ENCODE assay signal across 25 mouse cellular contexts in genomic region chr3:121875072-121875471, GRCm38 (mm10). TPM values are rescaled to one million over a fixed set of nuclear protein-coding genes. Genes with fewer than 3 reads are reported as not detected.
DNase-seq lines count a peak whose midpoint lies in the region; ATAC-seq and TF ChIP-seq lines count a peak whose summit lies in the region.
"Had no signal": no experiment of that assay in that cellular context is flagged by ENCODE, and none has a peak within 500 bp of the region (broad histone marks: within the 10 kb centered on the region; RNA-seq: fewer than 3 reads in every experiment).

No protein-coding gene starts in this region.

- H3K9ac ChIP-seq in kidney, embryonic 14.5 days (ENCODE audit: low read depth, low read length): no peak overlapping the region
- no peak overlapping the region for H3K9ac ChIP-seq in intestine, embryonic 15.5 days
- H3K9ac ChIP-seq: embryonic facial prominence, embryonic 15.5 days; forebrain, embryonic 15.5 days; heart, embryonic 15.5 days; hindbrain, embryonic 13.5 days; limb, embryonic 12.5 days; liver, embryonic 15.5 days; midbrain, embryonic 15.5 days; neural tube, embryonic 12.5 days had no signal

- H3K36me3 ChIP-seq in kidney, embryonic 14.5 days (ENCODE audit: control insufficient read depth, insufficient read depth, low read length): no peaks in the 10 kb centered on the region
- H3K36me3 ChIP-seq in intestine, embryonic 15.5 days: no peaks in the 10 kb centered on the region
- H3K36me3 ChIP-seq in small intestine, adult 2 months (ENCODE audit: control insufficient read depth, insufficient read depth, low read length): no peaks in the 10 kb centered on the region
- H3K36me3 ChIP-seq: embryonic facial prominence, embryonic 15.5 days; forebrain, embryonic 15.5 days; heart, embryonic 15.5 days; hindbrain, embryonic 13.5 days; limb, embryonic 12.5 days; liver, embryonic 15.5 days; midbrain, embryonic 15.5 days; neural tube, embryonic 12.5 days had no signal

- 64% methylated on average over 4 of the region's 4 CpGs for WGBS in kidney, embryonic 14.5 days
- WGBS in intestine, embryonic 15.5 days: 81% methylated on average over 4 of the region's 4 CpGs
- 47% methylated on average over 4 of the region's 4 CpGs for WGBS in small intestine, adult 2 months

- no peaks in the 10 kb centered on the region for H3K4me1 ChIP-seq in kidney, embryonic 14.5 days (ENCODE audit: control insufficient read depth, insufficient read depth, low read length)
- H3K4me1 ChIP-seq in brown adipose tissue, adult 24 weeks (ENCODE audit: control insufficient read depth, insufficient read depth, insufficient read length, low read length): peaks cover 8% of the 10 kb centered on the region
- no peaks in the 10 kb centered on the region for H3K4me1 ChIP-seq in intestine, embryonic 15.5 days (replicated peaks)
- peaks cover 4% of the 10 kb centered on the region; the same call in 1 of the 2 replicates for H3K4me1 ChIP-seq in small intestine, adult 2 months (ENCODE audit: control insufficient read depth, insufficient read depth, insufficient read length, low read length)
- H3K4me1 ChIP-seq: embryonic facial prominence, embryonic 15.5 days; heart, embryonic 15.5 days; hindbrain, embryonic 13.5 days; limb, embryonic 12.5 days; liver, embryonic 15.5 days; midbrain, embryonic 15.5 days; neural tube, embryonic 12.5 days had no signal

- H3K9me3 ChIP-seq in kidney, embryonic 14.5 days (ENCODE audit: control insufficient read depth, low read length): no peaks in the 10 kb centered on the region
- no peaks in the 10 kb centered on the region for H3K9me3 ChIP-seq in intestine, embryonic 15.5 days
- H3K9me3 ChIP-seq: embryonic facial prominence, embryonic 15.5 days; forebrain, embryonic 15.5 days; heart, embryonic 15.5 days; hindbrain, embryonic 13.5 days; limb, embryonic 12.5 days; liver, embryonic 15.5 days; midbrain, embryonic 15.5 days; neural tube, embryonic 12.5 days had no signal

- ATAC-seq in kidney, embryonic 14.5 days (ENCODE audit: low FRiP score, low TSS enrichment): no peak
- peak; percentile 51; the same call in 1 of the 2 replicates for ATAC-seq in intestine, embryonic 15.5 days
- ATAC-seq: activated CD4-positive, CD25-positive, alpha-beta regulatory T cell, adult 4 months; forebrain, embryonic 15.5 days; midbrain, embryonic 15.5 days had no signal

- TF ChIP-seq POLR2A in small intestine, adult 2 months (IDR thresholded peaks at IDR 0.05; ENCODE audit: low read depth, low read length): no peak

- H3K27me3 ChIP-seq in kidney, embryonic 14.5 days (ENCODE audit: control insufficient read depth, insufficient read depth, low read length): no peaks in the 10 kb centered on the region
- H3K27me3 ChIP-seq in intestine, embryonic 15.5 days (replicated peaks): no peaks in the 10 kb centered on the region
- H3K27me3 ChIP-seq in small intestine, adult 2 months (ENCODE audit: control insufficient read depth, insufficient read depth, low read length): no peaks in the 10 kb centered on the region
- H3K27me3 ChIP-seq: embryonic facial prominence, embryonic 15.5 days; forebrain, embryonic 15.5 days; heart, embryonic 15.5 days; hindbrain, embryonic 13.5 days; limb, embryonic 12.5 days; liver, embryonic 15.5 days; midbrain, embryonic 15.5 days; neural tube, embryonic 12.5 days had no signal

- no peak overlapping the region for H3K4me3 ChIP-seq in kidney, embryonic 14.5 days (ENCODE audit: low read length)
- H3K4me3 ChIP-seq in brown adipose tissue, adult 24 weeks (ENCODE audit: insufficient read depth, low read depth, low read length): no peak overlapping the region
- H3K4me3 ChIP-seq in intestine, embryonic 15.5 days (replicated peaks): no peak overlapping the region
- H3K4me3 ChIP-seq in small intestine, adult 2 months (ENCODE audit: low read depth, low read length): no peak overlapping the region
- H3K4me3 ChIP-seq: embryonic facial prominence, embryonic 15.5 days; forebrain, embryonic 15.5 days; heart, embryonic 15.5 days; hindbrain, embryonic 13.5 days; layer of hippocampus, adult 2 months; limb, embryonic 12.5 days; liver, embryonic 15.5 days; midbrain, embryonic 15.5 days; neural tube, embryonic 12.5 days had no signal

- no peak overlapping the region for H3K27ac ChIP-seq in kidney, embryonic 14.5 days (ENCODE audit: low read depth, low read length)
- peak overlapping the region; percentile 86 for H3K27ac ChIP-seq in brown adipose tissue, adult 24 weeks (replicated peaks; ENCODE audit: low read depth, low read length)
- H3K27ac ChIP-seq in intestine, embryonic 15.5 days: no peak overlapping the region
- peak overlapping the region; percentile 86 for H3K27ac ChIP-seq in small intestine, adult 2 months (ENCODE audit: insufficient read depth, low read depth, low read length)
- H3K27ac ChIP-seq: embryonic facial prominence, embryonic 15.5 days; forebrain, embryonic 15.5 days; heart, embryonic 15.5 days; hindbrain, embryonic 13.5 days; layer of hippocampus, adult 2 months; limb, embryonic 12.5 days; liver, embryonic 15.5 days; macrophage; midbrain, embryonic 15.5 days; neural tube, embryonic 12.5 days had no signal

- no peak for TF ChIP-seq CTCF in small intestine, adult 2 months (IDR thresholded peaks at IDR 0.05; ENCODE audit: extremely low read depth, insufficient read length, insufficient replicate concordance, low read depth, low read length)

- peak; percentile 48 to 83 for DNase-seq in kidney, adult 8-10 months
- DNase-seq in embryo, embryonic 9.5 days (ENCODE audit: extremely low spot score): no peak
- no peak for DNase-seq in urinary bladder, adult 18-20 months (ENCODE audit: low spot score in 2 of 2)
- DNase-seq: cerebellum, adult 8-10 months; cerebellum, postnatal 36 days; gastrocnemius, postnatal 25 days; heart, postnatal 36 days; right cerebral cortex, postnatal 14 days; spleen, adult 18-20 months; thymus, postnatal 14 days had no signal

- no peak overlapping the region for H3K4me2 ChIP-seq in kidney, embryonic 14.5 days (replicated peaks; ENCODE audit: low read depth, low read length)
- H3K4me2 ChIP-seq in intestine, embryonic 15.5 days (replicated peaks): no peak overlapping the region
- H3K4me2 ChIP-seq: embryonic facial prominence, embryonic 15.5 days; forebrain, embryonic 15.5 days; heart, embryonic 15.5 days; hindbrain, embryonic 13.5 days; limb, embryonic 12.5 days; liver, embryonic 15.5 days; midbrain, embryonic 15.5 days; neural tube, embryonic 12.5 days had no signal

RNA-seq across cellular contexts. Expression of gene Abcd3, which starts 60.0 kb away (rescaled TPM):
- 35.7 and 70.8 TPM in 2 replicates for polyA plus RNA-seq in kidney, embryonic 14.5 days (2014; fragmentation: Nextera tagmentation; extraction: Ambion mirVana)
- 166 and 209 TPM in 2 replicates for polyA plus RNA-seq in brown adipose tissue, adult 24 weeks (2012; ENCODE audit: insufficient read depth, insufficient read length, missing spikeins)
- 59.4 and 61.7 TPM in 2 replicates for polyA plus RNA-seq in intestine, embryonic 15.5 days (2015; fragmentation: Nextera tagmentation; extraction: Ambion mirVana)
- polyA plus RNA-seq in small intestine, adult 2 months (2012; rRNA removed): 5.8 and 13.0 TPM in 2 replicates

Comparison
In these comparisons a context has a peak if more than half of its experiments do, and no peak if none do; other contexts are left out.
1. DNase-seq: peak in kidney, adult 8-10 months (2 of 2); none in embryo, embryonic 9.5 days (single experiment) and urinary bladder, adult 18-20 months (0 of 2).
2. H3K27ac ChIP-seq: peak in brown adipose tissue, adult 24 weeks (single experiment) and small intestine, adult 2 months (single experiment); none in kidney, embryonic 14.5 days (single experiment) and intestine, embryonic 15.5 days (single experiment).